Mouse (Mus musculus): Measurements from ENCODE around the gene Fsip1. TPM values are rescaled to one million over a fixed set of nuclear protein-coding genes. Genes with fewer than 3 reads are reported as not detected.
"Not testable (repeated sequence)": the region's sequence is repeated elsewhere in the genome, so short reads cannot be mapped to it uniquely, and the experiment has no call there.

Gene Fsip1
- total RNA-seq, 2 experiments from 2014 or later, result 0.81 to 1.3 TPM

GRCm38 (mm10) chr2:118179873-118180585, 76.7 kb downstream of the Fsip1 start:
- DNase-seq (ENCODE audit: low spot score in 2 of 2), result no peak

GRCm38 (mm10) chr2:118179472-118179871, 77.3 kb downstream of the Fsip1 start:
- no peak for DNase-seq (ENCODE audit: low spot score in 2 of 2)

GRCm38 (mm10) chr2:118174558-118175383, 82.0 kb downstream of the Fsip1 start:
- no peak for DNase-seq (ENCODE audit: low spot score in 2 of 2)

- DNase-seq (ENCODE audit: low spot score in 2 of 2), result no peak
Observed at GRCm38 (mm10) chr2:118168225-118168624, 88.5 kb downstream of the Fsip1 start.

GRCm38 (mm10) chr2:118167731-118168130, 89.0 kb downstream of the Fsip1 start:
- DNase-seq (ENCODE audit: low spot score in 2 of 2), result no peak

GRCm38 (mm10) chr2:118165691-118166090, 91.1 kb downstream of the Fsip1 start:
- no peak for DNase-seq (ENCODE audit: low spot score in 2 of 2)

GRCm38 (mm10) chr2:118164137-118164536, 92.6 kb downstream of the Fsip1 start:
- DNase-seq (ENCODE audit: low spot score in 2 of 2), result no peak

GRCm38 (mm10) chr2:118162486-118162885, 94.3 kb downstream of the Fsip1 start:
- no peak for DNase-seq (ENCODE audit: low spot score in 2 of 2)

- DNase-seq (ENCODE audit: low spot score in 2 of 2), result no peak
Observed at GRCm38 (mm10) chr2:118160991-118161390, 95.8 kb downstream of the Fsip1 start.

- no peak for DNase-seq (ENCODE audit: low spot score in 2 of 2)
Observed at GRCm38 (mm10) chr2:118160547-118160946, 96.2 kb downstream of the Fsip1 start.

GRCm38 (mm10) chr2:118159126-118159525, 97.6 kb downstream of the Fsip1 start:
- DNase-seq (ENCODE audit: low spot score in 2 of 2), result no peak

GRCm38 (mm10) chr2:118158095-118158494, 98.7 kb downstream of the Fsip1 start:
- no peak for DNase-seq (ENCODE audit: low spot score in 2 of 2)

- peak; percentile 33 to 65 for DNase-seq (ENCODE audit: low spot score in 2 of 2)
Observed at GRCm38 (mm10) chr2:118149855-118150563, 106.8 kb downstream of the Fsip1 start.

GRCm38 (mm10) chr2:118148321-118149142, 108.2 kb downstream of the Fsip1 start:
- no peak for DNase-seq (ENCODE audit: low spot score in 2 of 2)

- DNase-seq (ENCODE audit: low spot score in 2 of 2), result not testable (repeated sequence)
Observed at GRCm38 (mm10) chr2:118147749-118148148, 109.0 kb downstream of the Fsip1 start.

GRCm38 (mm10) chr2:118141651-118142050, 115.1 kb downstream of the Fsip1 start:
- no peak for DNase-seq (ENCODE audit: low spot score in 2 of 2)

GRCm38 (mm10) chr2:118139261-118139660, 117.5 kb downstream of the Fsip1 start:
- DNase-seq (ENCODE audit: low spot score in 2 of 2), result no peak

GRCm38 (mm10) chr2:118137776-118138175, 119.0 kb downstream of the Fsip1 start:
- DNase-seq (ENCODE audit: low spot score in 2 of 2), result no peak

- no peak for DNase-seq (ENCODE audit: low spot score in 2 of 2)
Observed at GRCm38 (mm10) chr2:118137071-118137470, 119.7 kb downstream of the Fsip1 start.

GRCm38 (mm10) chr2:118128313-118128712, 128.5 kb downstream of the Fsip1 start:
- no peak for DNase-seq (ENCODE audit: low spot score in 2 of 2)
